Mouse (Mus musculus) stomach, postnatal 0 days (tissue): Measurements from ENCODE around the gene Spag8. TPM values are rescaled to one million over a fixed set of nuclear protein-coding genes. Genes with fewer than 3 reads are reported as not detected.

Experiments used
- ATAC-seq: fragments of 200-750 bp; cut with Nextera tagmentation; 2 replicates; pipeline ENCODE4 v1.8.0; 2017; ENCODE audit not compliant: low FRiP score, low TSS enrichment
- DNase-seq: peaks from one replicate; pipeline ENCODE4 v3.0.0-alpha.2; 2016; ENCODE audit warnings: low spot score
- H3K27ac ChIP-seq: fragments of 300-500 bp; sonication (generic); replicated peaks from 2 replicates; pipeline ENCODE4 v1.5.1; 2014; ENCODE audit warnings: mild to moderate bottlenecking, control low read depth
- H3K27me3 ChIP-seq: fragments of 300-500 bp; sonication (generic); 2 replicates; pipeline ENCODE4 v1.6.1; 2014; ENCODE audit warnings: low read length; ENCODE audit not compliant: control insufficient read depth, insufficient read depth
- H3K36me3 ChIP-seq: fragments of 300-500 bp; sonication (generic); 2 replicates; pipeline ENCODE4 v1.6.1; 2014; ENCODE audit warnings: low read length, mixed read lengths; ENCODE audit not compliant: control insufficient read depth, insufficient read depth
- H3K4me1 ChIP-seq: fragments of 300-500 bp; sonication (generic); replicated peaks from 2 replicates; pipeline ENCODE4 v1.6.1; 2014; ENCODE audit warnings: antibody characterized with exemption; ENCODE audit not compliant: control insufficient read depth, insufficient read depth
- H3K4me2 ChIP-seq: fragments of 300-500 bp; sonication (generic); replicated peaks from 2 replicates; pipeline ENCODE4 v1.6.1; 2014; ENCODE audit warnings: low read depth, mild to moderate bottlenecking, control low read depth, moderate library complexity
- H3K4me3 ChIP-seq: fragments of 300-500 bp; sonication (generic); 2 replicates; pipeline ENCODE4 v1.5.1; 2014; ENCODE audit warnings: low read depth, low read length, control low read depth
- H3K9ac ChIP-seq: fragments of 300-500 bp; sonication (generic); 2 replicates; pipeline ENCODE4 v1.6.1; 2014; ENCODE audit warnings: mild to moderate bottlenecking, low read length, control low read depth, mixed read lengths
- H3K9me3 ChIP-seq: fragments of 300-500 bp; sonication (generic); 2 replicates; pipeline ENCODE4 v1.6.1; 2016; ENCODE audit warnings: low read length; ENCODE audit not compliant: control insufficient read depth
- CTCF ChIP-seq: IDR thresholded peaks from 2 replicates; pipeline ENCODE4 v1.5.1; 2016; ENCODE audit warnings: antibody characterized with exemption, low read depth, mild to moderate bottlenecking, moderate library complexity
- EP300 ChIP-seq: optimal IDR thresholded peaks from 2 replicates; pipeline ENCODE3; 2016; ENCODE audit warnings: antibody characterized with exemption
- WGBS: fragments of 180-500 bp; shearing (Covaris S2); extraction: QIAGEN DNeasy Blood & Tissue Kit; methylation state at CpG from one replicate; pipeline ENCODE4 v1.1.7; 2014; 5-methylcytosine and 5-hydroxymethylcytosine counted together
- polyA plus RNA-seq: library from polyadenylated mRNA; unstranded; fragments of >200 nt; fragmentation: Nextera tagmentation; extraction: Ambion mirVana; gene quantifications from 2 replicates; pipeline ENCODE4 v1.2.1, GENCODE M21; 2015

Spag8 gene
- polyA plus RNA-seq, 1 experiment from 2014 or later = 0.23 TPM

DNA sequence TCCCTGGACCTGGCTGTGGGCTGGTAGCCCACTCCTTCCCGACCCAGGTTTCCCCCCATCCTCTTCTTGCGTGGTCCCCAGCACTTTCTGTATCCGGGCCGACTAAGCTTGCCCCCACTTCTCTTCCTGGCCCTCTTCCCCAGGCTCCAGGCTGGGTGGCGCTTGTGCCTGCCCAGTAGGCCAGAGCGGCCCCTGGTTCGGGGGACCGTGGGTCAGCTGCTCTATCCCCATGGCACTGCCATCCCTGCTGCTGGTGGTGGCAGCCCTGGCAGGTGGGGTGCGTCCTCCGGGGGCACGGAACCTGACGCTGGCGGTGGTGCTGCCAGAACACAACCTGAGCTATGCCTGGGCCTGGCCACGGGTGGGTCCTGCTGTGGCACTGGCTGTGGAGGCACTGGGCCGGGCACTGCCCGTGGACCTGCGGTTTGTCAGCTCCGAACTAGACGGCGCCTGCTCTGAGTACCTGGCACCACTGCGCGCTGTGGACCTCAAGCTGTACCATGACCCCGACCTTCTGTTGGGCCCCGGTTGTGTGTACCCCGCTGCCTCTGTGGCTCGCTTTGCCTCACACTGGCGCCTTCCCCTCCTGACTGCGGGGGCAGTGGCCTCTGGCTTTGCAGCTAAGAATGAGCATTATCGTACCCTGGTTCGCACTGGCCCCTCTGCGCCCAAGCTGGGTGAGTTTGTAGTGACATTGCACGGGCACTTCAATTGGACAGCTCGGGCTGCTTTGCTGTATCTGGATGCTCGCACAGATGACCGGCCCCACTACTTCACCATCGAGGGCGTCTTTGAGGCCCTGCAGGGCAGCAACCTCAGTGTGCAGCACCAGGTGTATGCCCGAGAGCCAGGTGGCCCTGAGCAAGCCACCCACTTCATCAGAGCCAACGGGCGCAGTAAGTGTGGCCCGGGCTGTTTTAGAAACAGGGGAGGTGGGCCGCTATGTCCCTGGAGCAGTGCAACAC is 21.2 kb downstream of the Spag8 start:
- H3K27ac ChIP-seq = peak overlapping the region; percentile 92

DNA sequence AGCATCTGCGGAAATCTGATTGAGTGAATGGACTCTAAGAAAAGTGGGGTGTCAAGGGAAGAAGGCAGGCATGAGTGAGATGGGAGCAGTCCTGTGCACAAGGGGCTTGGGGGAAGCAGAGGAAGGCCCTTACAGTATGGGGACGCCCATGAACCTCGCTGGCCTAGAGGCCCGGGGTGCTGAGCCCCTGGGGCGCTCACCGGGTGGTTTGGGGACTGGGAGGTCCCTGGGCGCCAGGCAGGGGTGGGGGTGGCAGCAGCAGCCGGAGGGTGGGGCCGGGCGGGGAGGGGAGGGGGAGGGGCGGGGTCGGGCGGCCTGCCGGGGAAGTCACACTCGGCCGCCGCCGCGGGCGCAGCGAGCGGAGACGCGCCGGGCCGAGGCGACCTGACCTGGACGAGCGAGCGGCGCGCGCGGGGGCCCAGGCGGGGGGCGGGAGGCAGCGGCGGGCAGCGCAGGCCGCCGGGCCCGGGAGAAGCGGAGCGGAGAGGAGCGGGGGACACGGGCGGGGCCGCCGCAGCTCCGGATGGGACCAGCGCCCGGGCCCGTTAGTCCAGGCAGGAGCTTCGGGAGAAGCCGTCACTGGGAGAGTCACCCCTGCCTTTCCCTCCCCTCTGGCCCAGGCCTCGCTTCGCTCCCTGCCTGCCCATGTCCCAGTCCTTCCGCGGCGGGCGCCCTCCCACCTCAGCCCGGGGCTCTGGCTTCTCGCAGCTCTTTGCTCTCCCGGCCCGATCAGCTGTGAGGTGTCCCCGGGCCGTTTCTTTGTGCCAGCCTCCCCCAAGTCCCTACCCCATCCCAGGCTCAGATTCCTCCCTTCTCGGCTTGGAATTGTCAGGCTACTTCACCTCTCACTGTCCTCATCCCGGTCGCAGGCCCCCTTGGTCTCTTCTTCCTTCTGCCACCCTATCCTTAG is 22.1 kb downstream of the Spag8 start, which contains the start of gene Npr2:
Gene Npr2 (plus strand): TSS at position 890 of the 910 bp plus-strand sequence.
- no peak for TF ChIP-seq CTCF
- TF ChIP-seq EP300 = no peak
- H3K36me3 ChIP-seq = no peaks in the 10 kb centered on the region
- peak within 1 kb of the TSS; percentile 79 for H3K4me2 ChIP-seq
- no peaks in the 10 kb centered on the region for H3K9me3 ChIP-seq
- peak within 1 kb of the TSS; percentile 76 for H3K9ac ChIP-seq
- DNase-seq (peak; percentile 46), ATAC-seq (peak; percentile 52; the same call in 1 of the 2 replicates)
- H3K4me1 ChIP-seq = peaks cover 8% of the 10 kb centered on the region; the same call in 1 of the 2 replicates
- WGBS = 2% methylated on average over 54 of the region's 70 CpGs
- peaks cover 3% of the 10 kb centered on the region; the same call in 1 of the 2 replicates for H3K27me3 ChIP-seq
- peak within 1 kb of the TSS; percentile 65 for H3K4me3 ChIP-seq
- H3K27ac ChIP-seq = peak within 1 kb of the TSS; percentile 92

More for the DNA sequence above, 21.2 kb downstream of the Spag8 start:
- H3K4me2 ChIP-seq = peak overlapping the region; percentile 79
- WGBS = 54% methylated on average over 42 of the region's 42 CpGs
- H3K27me3 ChIP-seq = peaks cover 3% of the 10 kb centered on the region; the same call in 1 of the 2 replicates
- peak overlapping the region; percentile 76 for H3K9ac ChIP-seq
- TF ChIP-seq EP300 = no peak
- no peak; the same call in 1 of the 2 replicates for TF ChIP-seq CTCF
- peaks cover 8% of the 10 kb centered on the region; the same call in 1 of the 2 replicates for H3K4me1 ChIP-seq
- no peaks in the 10 kb centered on the region for H3K9me3 ChIP-seq
- peak; percentile 17 for DNase-seq
- no peak for ATAC-seq
- H3K36me3 ChIP-seq = no peaks in the 10 kb centered on the region
- peak overlapping the region; percentile 65 for H3K4me3 ChIP-seq

DNA sequence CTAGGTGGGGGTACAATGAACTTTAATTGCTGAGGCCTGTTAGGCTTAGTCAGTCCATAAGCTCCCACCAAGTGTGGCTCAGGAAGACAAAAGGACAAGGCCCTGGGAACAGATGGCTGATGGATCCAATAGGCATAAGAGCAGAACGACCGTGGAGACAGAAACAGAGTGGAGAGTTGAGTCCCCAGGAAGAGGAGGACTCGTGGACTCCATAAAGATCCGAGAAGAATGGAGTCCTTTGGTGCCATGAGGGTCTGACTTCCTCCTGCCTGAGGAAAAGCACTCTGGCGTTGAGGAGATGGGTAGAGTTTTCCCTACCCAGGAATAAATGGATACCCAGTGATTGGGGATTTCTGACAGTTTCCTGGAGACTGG is 22.7 kb downstream of the Spag8 start:
- Histone ChIP-seq H3K27ac (peak overlapping the region; percentile 92), H3K9ac (peak overlapping the region; percentile 76; the same call in 1 of the 2 replicates), H3K36me3 (no peaks in the 10 kb centered on the region), H3K27me3 (peaks cover 3% of the 10 kb centered on the region; the same call in 1 of the 2 replicates), H3K9me3 (no peaks in the 10 kb centered on the region), H3K4me3 (no peak overlapping the region), H3K4me1 (peaks cover 8% of the 10 kb centered on the region; the same call in 1 of the 2 replicates), H3K4me2 (peak overlapping the region; percentile 79)
- DNase-seq = peak; percentile 14
- TF ChIP-seq CTCF (no peak), EP300 (no peak)
- no peak for ATAC-seq
- WGBS = 40% methylated on average over 5 of the region's 5 CpGs

DNA sequence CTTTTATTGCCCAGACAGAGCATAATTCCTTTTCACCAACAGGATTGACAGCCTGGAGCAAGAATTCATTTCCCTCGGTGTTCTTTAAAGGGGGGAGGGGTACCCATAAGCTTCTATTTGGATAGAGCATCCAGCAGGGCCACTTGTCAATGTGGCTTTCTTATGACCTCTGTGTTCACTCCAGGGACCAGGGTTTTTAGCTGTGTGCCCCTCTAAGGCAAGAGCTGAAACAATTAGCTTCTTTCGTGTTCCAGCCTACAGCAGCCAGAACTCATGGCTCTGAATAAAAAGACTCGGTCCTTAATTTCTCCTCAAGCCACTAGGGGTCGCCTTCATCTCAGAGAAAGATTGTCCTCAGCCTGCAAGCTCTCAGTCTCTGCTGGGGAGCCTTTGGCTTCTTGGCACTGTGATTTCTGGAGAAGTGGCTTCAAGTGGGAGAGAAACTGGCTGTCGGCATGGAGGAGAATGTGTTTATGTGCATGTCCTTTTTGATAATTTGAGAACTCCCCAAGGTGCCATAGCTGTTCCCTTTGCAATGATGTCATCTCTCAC is 23.3 kb downstream of the Spag8 start:
- ATAC-seq = peak; percentile 69
- Histone ChIP-seq H3K4me1 (peaks cover 8% of the 10 kb centered on the region; the same call in 1 of the 2 replicates), H3K36me3 (no peaks in the 10 kb centered on the region), H3K4me3 (no peak overlapping the region), H3K9ac (no peak overlapping the region), H3K27ac (no peak overlapping the region; the same call in 1 of the 2 replicates), H3K27me3 (peaks cover 3% of the 10 kb centered on the region; the same call in 1 of the 2 replicates), H3K9me3 (no peaks in the 10 kb centered on the region), H3K4me2 (no peak overlapping the region; the same call in 1 of the 2 replicates)
- WGBS = 5% methylated on average over 5 of the region's 5 CpGs
- TF ChIP-seq CTCF = peak; percentile 94
- no peak for TF ChIP-seq EP300
- DNase-seq = peak; percentile 72
